Mouse (Mus musculus): ENCODE measurements at regions not wholly inside any gene's neighbourhood (a gene's known extent, or its start where the extent isn't known, plus 50 kb on each side); places are given as distances from the start of the nearest gene placed in this dataset.
A peak's percentile ranks its signal among the peaks of the same experiment; 100 is the strongest.

- peak; percentile 79 for DNase-seq (ENCODE audit: low spot score)
- Histone ChIP-seq H3K4me2 (ENCODE audit: low read depth, severe bottlenecking) (peak overlapping the region; percentile 49), H3K9me3 (ENCODE audit: control insufficient read depth, low read length) (no peaks in the 10 kb centered on the region), H3K36me3 (ENCODE audit: control insufficient read depth, insufficient read depth, low read length) (no peaks in the 10 kb centered on the region), H3K27ac (replicated peaks; ENCODE audit: low read depth, low read length) (no peak overlapping the region; the same call in 1 of the 2 replicates), H3K9ac (ENCODE audit: low read length) (peak overlapping the region; percentile 54), H3K27me3 (ENCODE audit: control insufficient read depth, insufficient read depth, low read length) (no peaks in the 10 kb centered on the region), H3K4me1 (ENCODE audit: control insufficient read depth, insufficient read depth, low read length) (peaks cover 15% of the 10 kb centered on the region), H3K4me3 (ENCODE audit: low read depth, low read length) (peak overlapping the region; percentile 15; the same call in 1 of the 2 replicates)
- WGBS, result 0% methylated on average over 10 of the region's 10 CpGs
- peak; percentile 57; the same call in 1 of the 2 replicates for ATAC-seq (ENCODE audit: insufficient number of reproducible peaks, low FRiP score, low TSS enrichment, low read depth)
These were observed 280.3 kb downstream of the Sox11 start for GRCm38 (mm10) chr12:27062061-27062461.

GRCm38 (mm10) chr12:27060899-27061762 lies 281.2 kb downstream of the Sox11 start:
- WGBS, result 22% methylated on average over 17 of the region's 17 CpGs
- H3K4me3 ChIP-seq (ENCODE audit: low read depth, low read length), result no peak overlapping the region

DNA sequence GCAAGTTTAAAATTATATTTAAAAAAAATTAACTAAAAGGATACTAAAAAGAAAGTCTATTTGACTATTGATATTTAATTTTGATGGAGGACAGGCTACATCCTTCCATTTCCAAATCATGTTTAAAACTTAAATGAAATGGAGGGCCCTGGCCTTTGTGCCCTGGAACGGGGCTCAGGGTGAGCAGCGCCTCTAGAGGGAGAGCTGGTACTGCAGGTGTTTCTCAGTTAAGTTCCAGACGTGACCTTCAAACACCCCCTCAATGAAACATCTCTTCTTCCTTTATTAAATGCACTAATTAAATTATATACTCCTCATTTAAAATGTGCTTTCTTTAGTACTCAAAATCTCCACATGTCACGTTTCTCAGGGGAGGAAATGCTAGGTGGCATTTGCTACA lies 282.5 kb downstream of the Sox11 start:
- no peak overlapping the region for H3K4me3 ChIP-seq (ENCODE audit: low read depth, low read length)
- H3K9me3 ChIP-seq (ENCODE audit: control insufficient read depth, low read length), result no peaks in the 10 kb centered on the region
- no peak overlapping the region for H3K4me2 ChIP-seq (ENCODE audit: low read depth, severe bottlenecking)
- 26% methylated on average over 4 of the region's 4 CpGs for WGBS
- DNase-seq (ENCODE audit: low spot score) (peak; percentile 75), ATAC-seq (ENCODE audit: insufficient number of reproducible peaks, low FRiP score, low TSS enrichment, low read depth) (no peak)
- H3K36me3 ChIP-seq (ENCODE audit: control insufficient read depth, insufficient read depth, low read length), result no peaks in the 10 kb centered on the region
- no peak overlapping the region for H3K9ac ChIP-seq (ENCODE audit: low read length)
- H3K4me1 ChIP-seq (ENCODE audit: control insufficient read depth, insufficient read depth, low read length), result peaks cover 15% of the 10 kb centered on the region
- H3K27ac ChIP-seq (replicated peaks; ENCODE audit: low read depth, low read length), result no peak overlapping the region
- H3K27me3 ChIP-seq (ENCODE audit: control insufficient read depth, insufficient read depth, low read length), result no peaks in the 10 kb centered on the region

More at GRCm38 (mm10) chr12:27060899-27061762, 281.2 kb downstream of the Sox11 start:
- no peak overlapping the region; the same call in 1 of the 2 replicates for H3K27ac ChIP-seq (replicated peaks; ENCODE audit: low read depth, low read length)
- no peaks in the 10 kb centered on the region for H3K36me3 ChIP-seq (ENCODE audit: control insufficient read depth, insufficient read depth, low read length)
- H3K4me1 ChIP-seq (ENCODE audit: control insufficient read depth, insufficient read depth, low read length), result peaks cover 15% of the 10 kb centered on the region
- H3K27me3 ChIP-seq (ENCODE audit: control insufficient read depth, insufficient read depth, low read length), result no peaks in the 10 kb centered on the region
- H3K9ac ChIP-seq (ENCODE audit: low read length), result no peak overlapping the region; the same call in 1 of the 2 replicates
- ATAC-seq (ENCODE audit: insufficient number of reproducible peaks, low FRiP score, low TSS enrichment, low read depth), result no peak
- H3K4me2 ChIP-seq (ENCODE audit: low read depth, severe bottlenecking), result peak overlapping the region; percentile 49; the same call in 1 of the 2 replicates
- no peaks in the 10 kb centered on the region for H3K9me3 ChIP-seq (ENCODE audit: control insufficient read depth, low read length)
- peak; percentile 43 for DNase-seq (ENCODE audit: low spot score)

DNA sequence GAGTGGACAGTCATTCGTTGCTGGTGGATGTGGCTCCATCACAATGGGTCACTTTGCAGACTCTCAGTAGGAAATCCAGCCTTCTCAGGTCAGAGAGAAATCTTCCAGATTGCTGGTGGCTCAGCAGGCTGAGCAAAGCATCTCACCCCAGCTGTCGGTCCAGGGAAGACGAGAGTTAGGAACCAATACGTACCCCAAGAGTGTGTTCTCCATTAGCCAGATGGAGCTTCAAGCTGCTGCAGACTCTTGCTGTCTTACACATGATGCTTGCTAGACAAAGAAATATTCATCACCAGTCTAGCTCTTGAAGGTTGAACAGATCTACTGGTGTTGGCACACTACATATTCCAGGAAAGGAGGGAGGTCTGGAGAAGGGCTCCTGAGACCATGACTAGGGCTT lies 288.0 kb downstream of the Sox11 start:
- H3K4me3 ChIP-seq (ENCODE audit: low read depth, low read length), result no peak overlapping the region
- H3K36me3 ChIP-seq (ENCODE audit: control insufficient read depth, insufficient read depth, low read length), result no peaks in the 10 kb centered on the region
- H3K27ac ChIP-seq (replicated peaks; ENCODE audit: low read depth, low read length), result no peak overlapping the region
- WGBS, result 93% methylated on average over 4 of the region's 4 CpGs
- H3K9ac ChIP-seq (ENCODE audit: low read length), result no peak overlapping the region
- ATAC-seq (ENCODE audit: insufficient number of reproducible peaks, low FRiP score, low TSS enrichment, low read depth) (no peak), DNase-seq (ENCODE audit: low spot score) (no peak)
- no peaks in the 10 kb centered on the region for H3K27me3 ChIP-seq (ENCODE audit: control insufficient read depth, insufficient read depth, low read length)
- H3K4me1 ChIP-seq (ENCODE audit: control insufficient read depth, insufficient read depth, low read length), result no peaks in the 10 kb centered on the region
- no peak overlapping the region for H3K4me2 ChIP-seq (ENCODE audit: low read depth, severe bottlenecking)
- no peaks in the 10 kb centered on the region for H3K9me3 ChIP-seq (ENCODE audit: control insufficient read depth, low read length)

DNA sequence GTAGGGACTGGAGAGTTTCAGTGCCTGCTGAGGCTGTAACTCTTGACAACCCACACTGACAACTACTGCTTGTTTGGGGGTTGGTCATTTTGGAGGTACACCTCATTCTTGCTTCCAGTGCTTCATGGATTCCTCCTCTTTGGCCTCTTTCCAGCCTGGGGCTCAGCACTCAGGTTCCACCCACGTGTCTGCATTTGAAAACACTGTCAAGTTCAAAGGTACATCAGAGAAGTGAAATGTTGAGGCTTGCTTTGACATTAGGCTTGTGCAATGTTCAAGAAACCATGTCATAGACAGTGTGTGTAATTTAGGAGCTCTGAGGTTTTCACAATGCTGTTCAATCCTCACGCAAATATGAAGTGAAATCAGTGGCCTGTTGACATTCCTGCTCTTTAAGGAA lies 304.5 kb downstream of the Sox11 start:
- WGBS, result 76% methylated on average over 2 of the region's 2 CpGs
- no peak for ATAC-seq (ENCODE audit: insufficient number of reproducible peaks, low FRiP score, low TSS enrichment, low read depth)
- H3K27ac ChIP-seq (replicated peaks; ENCODE audit: low read depth, low read length), result no peak overlapping the region
- DNase-seq (ENCODE audit: low spot score), result no peak
- H3K9me3 ChIP-seq (ENCODE audit: control insufficient read depth, low read length), result no peaks in the 10 kb centered on the region
- H3K4me3 ChIP-seq (ENCODE audit: low read depth, low read length), result no peak overlapping the region
- no peaks in the 10 kb centered on the region for H3K36me3 ChIP-seq (ENCODE audit: control insufficient read depth, insufficient read depth, low read length)
- H3K9ac ChIP-seq (ENCODE audit: low read length), result no peak overlapping the region
- no peak overlapping the region for H3K4me2 ChIP-seq (ENCODE audit: low read depth, severe bottlenecking)
- H3K4me1 ChIP-seq (ENCODE audit: control insufficient read depth, insufficient read depth, low read length), result no peaks in the 10 kb centered on the region
- H3K27me3 ChIP-seq (ENCODE audit: control insufficient read depth, insufficient read depth, low read length), result no peaks in the 10 kb centered on the region

DNA sequence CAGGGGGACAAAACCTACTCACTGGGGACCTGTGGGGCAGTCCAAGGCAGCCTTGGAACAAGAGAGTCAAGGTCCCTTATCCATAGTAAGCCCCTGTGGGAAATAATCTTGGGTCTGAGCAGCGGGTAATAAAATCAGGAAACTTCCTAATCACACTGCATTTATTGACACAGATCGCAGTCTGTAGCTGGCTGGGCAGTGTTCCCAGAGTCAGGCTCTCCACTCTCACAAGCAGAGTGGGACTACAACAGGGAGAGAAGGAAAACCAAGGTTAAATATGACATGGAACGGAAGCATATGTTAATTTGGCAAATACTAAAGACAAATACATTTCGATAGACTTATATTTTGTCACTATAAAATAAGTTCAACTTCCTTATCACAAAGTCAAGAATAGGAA lies 322.6 kb downstream of the Sox11 start:
- 0 out of 2 replicates have a peak, but pooled peaks cover 2% of the 10 kb centered on the region for H3K4me1 ChIP-seq (ENCODE audit: control insufficient read depth, insufficient read depth, low read length)
- ATAC-seq (ENCODE audit: insufficient number of reproducible peaks, low FRiP score, low TSS enrichment, low read depth) (no peak), DNase-seq (ENCODE audit: low spot score) (no peak)
- no peaks in the 10 kb centered on the region for H3K36me3 ChIP-seq (ENCODE audit: control insufficient read depth, insufficient read depth, low read length)
- H3K9me3 ChIP-seq (ENCODE audit: control insufficient read depth, low read length), result no peaks in the 10 kb centered on the region
- H3K4me2 ChIP-seq (ENCODE audit: low read depth, severe bottlenecking), result no peak overlapping the region
- no peaks in the 10 kb centered on the region for H3K27me3 ChIP-seq (ENCODE audit: control insufficient read depth, insufficient read depth, low read length)
- no peak overlapping the region for H3K4me3 ChIP-seq (ENCODE audit: low read depth, low read length)
- no peak overlapping the region for H3K27ac ChIP-seq (replicated peaks; ENCODE audit: low read depth, low read length)
- no peak overlapping the region for H3K9ac ChIP-seq (ENCODE audit: low read length)
- WGBS, result 81% methylated on average over 4 of the region's 4 CpGs

DNA sequence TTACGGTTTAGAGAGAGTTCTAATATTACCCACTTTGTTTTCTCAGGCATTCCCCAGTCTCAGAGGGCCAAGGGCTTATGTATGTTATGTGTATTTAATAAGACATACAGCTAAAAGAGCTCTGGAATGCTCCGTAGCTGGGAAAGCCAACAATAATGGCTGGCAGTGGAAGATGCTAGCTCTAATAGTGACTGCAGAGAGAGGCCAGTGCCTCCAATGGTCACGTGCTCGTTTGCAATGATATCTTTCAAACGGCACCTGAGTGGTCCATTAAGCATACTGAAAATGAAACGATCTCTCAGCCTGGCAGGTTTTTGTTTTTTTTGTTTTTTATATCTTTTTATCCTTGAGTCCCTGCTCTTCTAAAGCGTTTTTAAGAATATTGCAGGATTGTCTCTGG lies 324.0 kb downstream of the Sox11 start:
- no peak overlapping the region for H3K4me3 ChIP-seq (ENCODE audit: low read depth, low read length)
- H3K4me2 ChIP-seq (ENCODE audit: low read depth, severe bottlenecking), result no peak overlapping the region
- no peaks in the 10 kb centered on the region for H3K27me3 ChIP-seq (ENCODE audit: control insufficient read depth, insufficient read depth, low read length)
- H3K36me3 ChIP-seq (ENCODE audit: control insufficient read depth, insufficient read depth, low read length), result no peaks in the 10 kb centered on the region
- H3K9me3 ChIP-seq (ENCODE audit: control insufficient read depth, low read length), result no peaks in the 10 kb centered on the region
- 78% methylated on average over 7 of the region's 7 CpGs for WGBS
- H3K27ac ChIP-seq (replicated peaks; ENCODE audit: low read depth, low read length), result no peak overlapping the region
- 0 out of 2 replicates have a peak, but pooled peaks cover 2% of the 10 kb centered on the region for H3K4me1 ChIP-seq (ENCODE audit: control insufficient read depth, insufficient read depth, low read length)
- ATAC-seq (ENCODE audit: insufficient number of reproducible peaks, low FRiP score, low TSS enrichment, low read depth), result no peak
- no peak for DNase-seq (ENCODE audit: low spot score)
- no peak overlapping the region for H3K9ac ChIP-seq (ENCODE audit: low read length)

DNA sequence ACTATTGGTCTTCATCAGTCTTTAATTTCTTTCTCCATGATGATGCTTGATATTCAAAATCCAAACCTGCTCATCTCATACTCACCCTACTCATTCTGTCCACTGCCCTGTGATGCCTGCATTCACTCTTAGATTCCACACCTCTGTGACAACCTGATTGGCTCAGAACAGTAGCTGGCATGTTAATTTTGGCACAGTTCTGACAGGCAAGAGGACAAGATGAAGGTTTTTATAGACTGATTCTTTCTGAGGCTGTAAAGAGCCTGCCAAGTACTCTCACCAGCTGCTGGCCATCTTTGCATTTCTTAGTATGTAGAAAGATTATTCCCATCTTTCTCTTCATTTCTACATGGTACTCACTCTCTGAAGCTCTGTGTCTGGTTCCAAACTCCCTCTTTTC lies 343.1 kb downstream of the Sox11 start:
- ATAC-seq (ENCODE audit: insufficient number of reproducible peaks, low FRiP score, low TSS enrichment, low read depth), result no peak
- no peak for DNase-seq (ENCODE audit: low spot score)

More for the DNA sequence above, 343.1 kb downstream of the Sox11 start:
- Histone ChIP-seq H3K4me2 (ENCODE audit: low read depth, severe bottlenecking) (no peak overlapping the region), H3K9me3 (ENCODE audit: control insufficient read depth, low read length) (no peaks in the 10 kb centered on the region), H3K27me3 (ENCODE audit: control insufficient read depth, insufficient read depth, low read length) (no peaks in the 10 kb centered on the region), H3K4me3 (ENCODE audit: low read depth, low read length) (no peak overlapping the region), H3K4me1 (ENCODE audit: control insufficient read depth, insufficient read depth, low read length) (no peaks in the 10 kb centered on the region), H3K9ac (ENCODE audit: low read length) (no peak overlapping the region), H3K36me3 (ENCODE audit: control insufficient read depth, insufficient read depth, low read length) (no peaks in the 10 kb centered on the region), H3K27ac (replicated peaks; ENCODE audit: low read depth, low read length) (no peak overlapping the region)

Measured in limb, embryonic 11.5 days (tissue).